Mouse (Mus musculus) frontal cortex, postnatal 14 days (tissue): ENCODE results near the gene Mrap2.

Experiments
- DNase-seq, 2 experiments: peaks; one replicate each; pipeline ENCODE4 v3.0.0; 2022; ENCODE audit warnings: low spot score in 2 of 2

The Mrap2 gene

DNA sequence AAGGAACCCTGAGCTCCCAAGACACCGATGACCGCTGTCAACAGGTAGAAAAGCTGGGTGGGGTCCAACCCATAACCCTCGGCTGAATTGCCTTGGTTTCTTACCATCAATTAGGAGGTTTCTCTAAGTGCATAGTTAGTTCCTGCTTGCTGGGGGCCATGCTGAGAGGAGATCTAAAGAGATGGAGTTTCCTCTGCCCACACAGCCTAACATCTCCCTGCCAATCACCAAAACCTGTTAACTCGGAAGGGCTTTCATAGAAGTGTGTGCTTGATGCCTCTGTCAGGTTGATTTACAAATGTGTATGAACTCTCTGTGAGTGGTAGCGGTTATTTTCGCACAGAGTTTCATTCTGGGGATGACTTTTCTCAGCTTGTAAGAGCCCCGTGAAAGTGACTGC, 34.4 kb downstream of the Mrap2 start:
- no peak for DNase-seq

- DNase-seq, result no peak
These were observed 38.1 kb downstream of the Mrap2 start for GRCm38 (mm10) chr9:87182231-87182630.

DNA sequence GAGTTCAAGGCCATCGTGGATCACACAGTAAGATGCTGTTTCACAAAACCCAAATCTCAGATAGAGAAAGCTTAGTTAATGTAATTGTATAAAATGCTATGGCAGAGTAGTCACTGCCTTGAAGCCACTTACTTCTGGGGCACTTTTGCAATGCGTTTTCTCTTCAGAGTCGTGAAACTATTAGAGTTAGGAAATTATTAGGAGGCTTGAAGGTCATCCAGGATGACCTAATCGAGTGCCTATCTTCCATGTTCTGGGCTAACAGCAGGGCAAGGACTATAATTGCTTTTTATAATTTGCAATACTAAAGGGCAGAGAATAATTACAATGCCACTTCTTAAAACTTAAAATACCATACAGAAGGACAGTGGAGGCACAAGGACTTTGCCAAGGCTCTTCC, 43.2 kb downstream of the Mrap2 start:
- DNase-seq, result no peak

GRCm38 (mm10) chr9:87193721-87194120, 49.6 kb downstream of the Mrap2 start:
- DNase-seq, result no peak

DNA sequence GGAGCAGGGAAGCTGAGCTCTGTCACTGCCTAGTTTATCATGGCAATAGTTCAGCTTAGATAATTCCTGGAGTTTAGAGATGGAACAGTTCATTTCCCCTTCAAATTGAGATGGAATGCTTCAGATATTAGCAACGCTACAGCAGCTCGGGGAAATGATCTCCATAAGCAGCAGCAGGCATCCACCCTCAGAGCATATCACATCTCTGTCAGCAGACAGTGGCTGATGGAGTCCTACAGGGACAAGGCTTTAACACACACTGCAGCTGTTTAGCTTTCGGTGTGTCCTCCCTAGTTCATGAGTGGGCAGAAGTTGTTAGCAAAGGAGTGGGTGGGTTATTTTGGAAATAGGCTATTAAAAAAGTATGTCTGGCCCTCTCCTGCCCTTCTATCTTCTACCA, 53.2 kb downstream of the Mrap2 start:
- DNase-seq, result no peak

DNA sequence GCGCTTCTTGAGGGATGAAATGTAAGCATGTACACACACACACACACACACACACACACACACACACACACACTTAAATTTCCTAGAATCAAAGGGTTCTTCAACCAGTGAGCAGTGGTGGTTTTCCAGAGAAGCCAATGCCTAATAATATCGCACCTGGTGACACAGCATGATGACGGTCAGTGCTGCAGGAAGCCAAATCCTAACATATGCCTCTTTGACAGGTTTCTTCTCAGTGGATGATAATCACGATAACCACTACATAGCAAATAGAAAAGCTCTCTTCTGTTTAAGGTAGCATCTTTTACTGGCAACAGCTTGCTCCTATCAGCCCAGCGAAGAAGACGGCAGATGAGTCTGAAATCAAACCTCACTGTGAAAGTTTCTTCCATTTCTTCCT, 53.9 kb downstream of the Mrap2 start:
- no peak for DNase-seq

DNA sequence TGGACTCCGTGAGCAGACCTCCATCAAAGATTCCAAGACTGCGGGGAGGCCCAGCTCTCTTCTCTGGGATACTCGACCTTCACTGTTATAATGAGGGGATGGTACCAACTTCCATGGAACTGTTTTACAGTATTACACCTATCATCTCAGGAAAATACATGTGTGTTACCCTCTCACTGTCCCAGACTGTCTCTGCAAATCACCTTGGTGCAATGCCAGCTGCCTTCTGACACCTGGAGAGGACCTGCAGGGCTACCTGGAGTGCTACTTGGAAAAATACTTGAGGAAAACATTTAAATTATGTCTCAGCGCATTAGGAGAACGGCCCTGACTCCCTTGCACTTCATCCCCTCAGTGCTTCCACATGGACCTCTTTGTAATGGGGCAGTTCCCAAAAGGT, 56.3 kb downstream of the Mrap2 start:
- no peak for DNase-seq

- no peak for DNase-seq
These were observed 56.8 kb downstream of the Mrap2 start for GRCm38 (mm10) chr9:87200919-87201318.

GRCm38 (mm10) chr9:87202431-87202830, 58.3 kb downstream of the Mrap2 start:
- no peak for DNase-seq

GRCm38 (mm10) chr9:87210830-87211339, 66.8 kb downstream of the Mrap2 start:
- DNase-seq, result no peak

- DNase-seq, result no peak
These were observed 69.1 kb downstream of the Mrap2 start for GRCm38 (mm10) chr9:87213204-87213603.
